Mouse (Mus musculus) intestine, postnatal 0 days (tissue): Measurements from ENCODE around the gene Ttll5. TPM values are rescaled to one million over a fixed set of nuclear protein-coding genes. Genes with fewer than 3 reads are reported as not detected.

Experiments used
- ATAC-seq: fragments of 200-750 bp; cut with Nextera tagmentation; 2 replicates; pipeline ENCODE4 v1.8.0; 2017; ENCODE audit warnings: mild to moderate bottlenecking, moderate TSS enrichment, moderate library complexity
- H3K27ac ChIP-seq: fragments of 300-500 bp; sonication (generic); 2 replicates; pipeline ENCODE4 v1.5.1; 2014; ENCODE audit warnings: mild to moderate bottlenecking, low read depth, low read length, moderate library complexity
- H3K27me3 ChIP-seq: fragments of 300-500 bp; sonication (generic); replicated peaks from 2 replicates; pipeline ENCODE4 v1.6.1; 2014; ENCODE audit warnings: low read length, mixed read lengths; ENCODE audit not compliant: control insufficient read depth, insufficient read depth
- H3K36me3 ChIP-seq: fragments of 300-500 bp; sonication (generic); 2 replicates; pipeline ENCODE4 v1.6.1; 2014; ENCODE audit warnings: mild to moderate bottlenecking, moderate library complexity; ENCODE audit not compliant: control insufficient read depth, insufficient read depth
- H3K4me1 ChIP-seq: fragments of 300-500 bp; sonication (generic); replicated peaks from 2 replicates; pipeline ENCODE4 v1.6.1; 2014; ENCODE audit warnings: antibody characterized with exemption, low read length, mixed read lengths; ENCODE audit not compliant: control insufficient read depth, insufficient read depth
- H3K4me2 ChIP-seq: fragments of 300-500 bp; sonication (generic); replicated peaks from 2 replicates; pipeline ENCODE4 v1.6.1; 2014; ENCODE audit warnings: low read depth, mild to moderate bottlenecking, moderate library complexity
- H3K4me3 ChIP-seq: fragments of 300-500 bp; sonication (generic); 2 replicates; pipeline ENCODE4 v1.5.1; 2014; ENCODE audit warnings: low read depth, low read length
- H3K9ac ChIP-seq: fragments of 300-500 bp; sonication (generic); 2 replicates; pipeline ENCODE4 v1.6.1; 2014; ENCODE audit warnings: mild to moderate bottlenecking, low read depth, low read length
- H3K9me3 ChIP-seq: fragments of 300-500 bp; sonication (generic); 2 replicates; pipeline ENCODE4 v1.6.1; 2016; ENCODE audit warnings: mixed run types; ENCODE audit not compliant: control insufficient read depth
- CTCF ChIP-seq: sonication (generic); IDR thresholded peaks from 2 replicates; pipeline ENCODE4 v1.5.1; 2016; ENCODE audit warnings: low read depth, mild to moderate bottlenecking, control low read depth, antibody characterized with exemption, moderate library complexity
- WGBS: fragments of 180-500 bp; shearing (Covaris S2); extraction: QIAGEN DNeasy Blood & Tissue Kit; methylation state at CpG from one replicate; pipeline ENCODE4 v1.1.7; 2014; 5-methylcytosine and 5-hydroxymethylcytosine counted together
- polyA plus RNA-seq: library from polyadenylated mRNA; unstranded; fragments of >200 nt; fragmentation: Nextera tagmentation; extraction: Ambion mirVana; gene quantifications from 2 replicates; pipeline ENCODE4 v1.2.1, GENCODE M21; 2015

Gene Ttll5
- polyA plus RNA-seq, 1 experiment from 2014 or later, result 3.3 TPM

- H3K27ac ChIP-seq, result no peak overlapping the region
- no peak overlapping the region for H3K4me3 ChIP-seq
- H3K27me3 ChIP-seq, result no peaks in the 10 kb centered on the region
- TF ChIP-seq CTCF, result no peak
- H3K9me3 ChIP-seq, result no peaks in the 10 kb centered on the region
- no peak overlapping the region for H3K9ac ChIP-seq
- no peak overlapping the region for H3K4me2 ChIP-seq
- H3K36me3 ChIP-seq, result peaks cover 6% of the 10 kb centered on the region; the same call in 1 of the 2 replicates
- no peak for ATAC-seq
- WGBS, result 76% methylated on average over 8 of the region's 8 CpGs
- 0 out of 2 replicates have a peak, but pooled peaks cover 6% of the 10 kb centered on the region for H3K4me1 ChIP-seq
These were observed 262.1 kb downstream of the Ttll5 start for GRCm38 (mm10) chr12:86086550-86086949.

DNA sequence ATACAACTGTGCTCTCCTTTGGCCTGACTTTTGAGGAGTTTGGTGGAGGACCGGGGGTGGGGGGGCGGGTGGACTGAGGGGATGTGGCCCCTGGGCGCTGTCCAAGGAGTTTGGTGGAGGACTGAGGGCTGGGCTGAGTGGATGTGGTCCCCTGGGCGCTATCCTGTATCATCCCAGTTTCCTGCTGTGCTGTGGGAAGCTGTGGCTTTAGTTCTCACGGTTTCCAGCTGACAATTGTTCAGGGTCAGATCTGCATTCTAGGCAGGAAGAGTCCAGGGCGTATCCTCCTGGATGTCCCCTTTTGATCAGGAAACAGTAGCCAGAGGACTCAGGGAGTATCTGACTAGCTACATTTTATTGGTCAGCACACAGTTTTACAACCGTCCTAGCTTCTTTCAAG lies 263.6 kb downstream of the Ttll5 start:
- no peak for ATAC-seq
- H3K4me2 ChIP-seq, result no peak overlapping the region
- WGBS, result 70% methylated on average over 7 of the region's 7 CpGs
- no peak overlapping the region for H3K27ac ChIP-seq
- H3K4me1 ChIP-seq, result 0 out of 2 replicates have a peak, but pooled peaks cover 4% of the 10 kb centered on the region
- no peak for TF ChIP-seq CTCF
- H3K9ac ChIP-seq, result no peak overlapping the region
- peaks cover 6% of the 10 kb centered on the region; the same call in 1 of the 2 replicates for H3K36me3 ChIP-seq
- no peaks in the 10 kb centered on the region for H3K9me3 ChIP-seq
- no peaks in the 10 kb centered on the region for H3K27me3 ChIP-seq
- H3K4me3 ChIP-seq, result no peak overlapping the region

- WGBS, result 76% methylated on average over 4 of the region's 4 CpGs
- H3K36me3 ChIP-seq, result peaks cover 6% of the 10 kb centered on the region; the same call in 1 of the 2 replicates
- H3K27ac ChIP-seq, result no peak overlapping the region
- TF ChIP-seq CTCF, result no peak
- no peak overlapping the region for H3K4me3 ChIP-seq
- no peak overlapping the region for H3K4me2 ChIP-seq
- H3K27me3 ChIP-seq, result no peaks in the 10 kb centered on the region
- H3K9me3 ChIP-seq, result no peaks in the 10 kb centered on the region
- no peak overlapping the region for H3K9ac ChIP-seq
- ATAC-seq, result no peak
- H3K4me1 ChIP-seq, result no peaks in the 10 kb centered on the region
These were observed 266.3 kb downstream of the Ttll5 start for GRCm38 (mm10) chr12:86090764-86091163.

DNA sequence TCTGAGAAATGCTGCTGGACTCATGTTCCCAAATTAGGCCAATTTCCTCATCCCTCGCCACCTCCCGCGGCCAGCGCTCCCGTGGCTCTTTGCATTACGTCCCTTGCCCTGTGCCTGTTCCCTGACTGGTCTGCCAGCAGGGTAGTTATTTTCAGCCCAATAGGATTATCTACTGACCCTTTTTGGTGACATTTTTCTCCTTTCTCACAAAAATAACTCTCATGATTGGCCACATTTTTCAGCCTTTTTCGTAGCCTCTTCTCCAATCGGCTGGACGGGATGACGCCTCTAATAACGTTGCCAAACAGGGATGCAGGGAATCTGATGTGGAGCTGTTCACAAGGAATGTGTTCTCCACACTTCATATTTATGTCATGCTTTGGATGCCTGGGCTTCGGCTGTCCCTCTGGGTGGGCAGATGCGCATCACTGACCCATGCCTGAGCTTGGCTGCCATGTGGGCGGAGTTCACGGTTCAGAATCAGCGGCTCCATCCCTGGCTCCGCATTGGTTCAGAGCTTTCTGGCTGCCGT lies 267.2 kb downstream of the Ttll5 start:
- no peaks in the 10 kb centered on the region for H3K4me1 ChIP-seq
- H3K27ac ChIP-seq, result no peak overlapping the region
- no peak for TF ChIP-seq CTCF
- peaks cover 6% of the 10 kb centered on the region; the same call in 1 of the 2 replicates for H3K36me3 ChIP-seq
- whole genome bisulfite sequencing, result 68% methylated on average over 18 of the region's 18 CpGs
- no peak overlapping the region for H3K9ac ChIP-seq
- H3K27me3 ChIP-seq, result no peaks in the 10 kb centered on the region
- no peak overlapping the region for H3K4me2 ChIP-seq
- no peaks in the 10 kb centered on the region for H3K9me3 ChIP-seq
- 0 out of 2 replicates have a peak, but pooled peaks have one; percentile 25 for ATAC-seq
- H3K4me3 ChIP-seq, result no peak overlapping the region

DNA sequence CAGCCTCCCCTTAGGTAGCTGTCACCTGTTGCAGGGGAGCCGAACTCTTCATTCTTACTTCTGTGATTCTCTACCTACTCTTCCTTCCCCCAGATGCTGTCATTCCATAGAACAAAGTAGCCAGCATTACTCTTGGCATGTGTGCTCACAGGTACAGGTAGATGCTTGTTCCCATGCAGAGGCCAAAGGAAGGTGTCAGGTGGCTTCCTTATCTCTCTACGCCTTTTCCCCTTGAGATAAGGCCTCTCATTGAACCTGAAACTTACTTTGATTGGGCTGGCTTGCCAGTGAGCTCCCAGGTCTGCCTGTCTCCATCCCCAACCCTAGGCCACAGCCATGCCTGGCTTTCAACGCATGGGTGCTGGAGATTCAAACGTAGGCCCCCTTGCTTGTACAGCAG lies 269.6 kb downstream of the Ttll5 start:
- no peaks in the 10 kb centered on the region for H3K27me3 ChIP-seq
- no peak overlapping the region for H3K4me2 ChIP-seq
- no peak; the same call in 1 of the 2 replicates for ATAC-seq
- H3K4me3 ChIP-seq, result no peak overlapping the region
- no peaks in the 10 kb centered on the region for H3K4me1 ChIP-seq
- 57% methylated on average over 4 of the region's 4 CpGs for WGBS
- no peak overlapping the region for H3K27ac ChIP-seq
- no peak for TF ChIP-seq CTCF
- no peak overlapping the region for H3K9ac ChIP-seq
- H3K9me3 ChIP-seq, result no peaks in the 10 kb centered on the region
- peaks cover 4% of the 10 kb centered on the region; the same call in 1 of the 2 replicates for H3K36me3 ChIP-seq

DNA sequence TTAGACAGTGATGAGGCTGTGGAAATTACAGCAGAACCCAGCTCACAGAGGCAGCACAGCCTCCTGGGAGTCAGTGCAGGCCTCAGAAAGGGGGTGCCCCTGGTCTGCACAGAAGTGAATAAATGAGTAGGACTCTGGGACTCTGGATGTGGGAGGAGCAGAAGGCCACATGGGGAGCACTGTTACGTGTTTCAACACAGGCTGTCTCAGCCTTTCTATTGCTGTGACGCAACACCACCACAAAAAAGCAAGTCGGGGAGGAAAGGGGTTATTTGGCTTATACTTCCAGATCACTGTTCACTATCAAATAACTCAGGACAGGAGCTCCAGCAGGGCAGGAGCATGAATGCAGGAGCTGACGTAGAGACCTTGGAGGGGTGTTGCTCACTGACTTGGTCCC lies 271.3 kb downstream of the Ttll5 start:
- H3K4me1 ChIP-seq, result no peaks in the 10 kb centered on the region
- ATAC-seq, result no peak
- no peaks in the 10 kb centered on the region for H3K9me3 ChIP-seq
- no peak overlapping the region for H3K4me3 ChIP-seq
- no peak overlapping the region for H3K4me2 ChIP-seq
- H3K27ac ChIP-seq, result no peak overlapping the region
- no peak for TF ChIP-seq CTCF
- H3K9ac ChIP-seq, result no peak overlapping the region
- no peaks in the 10 kb centered on the region for H3K36me3 ChIP-seq
- H3K27me3 ChIP-seq, result no peaks in the 10 kb centered on the region
- 73% methylated on average over 4 of the region's 4 CpGs for WGBS
